Mouse (Mus musculus) gastrocnemius, postnatal 25 days (tissue): ENCODE data around the gene Aff3. TPM values are rescaled to one million over a fixed set of nuclear protein-coding genes. Genes with fewer than 3 reads are reported as not detected.
"Not testable (repeated sequence)": the region's sequence is repeated elsewhere in the genome, so short reads cannot be mapped to it uniquely, and the experiment has no call there.

Experiments used
- DNase-seq: peaks from one replicate; pipeline ENCODE4 v3.0.0; 2022
- total RNA-seq, 2 experiments: library from RNA; stranded (reverse); gene quantifications; 1 replicate in 1 of 2; 2 replicates in 1 of 2; pipeline ENCODE4 v1.2.3; 2021

Aff3 gene
- total RNA-seq, 2 experiments from 2014 or later = 1.4 to 1.8 TPM

DNA sequence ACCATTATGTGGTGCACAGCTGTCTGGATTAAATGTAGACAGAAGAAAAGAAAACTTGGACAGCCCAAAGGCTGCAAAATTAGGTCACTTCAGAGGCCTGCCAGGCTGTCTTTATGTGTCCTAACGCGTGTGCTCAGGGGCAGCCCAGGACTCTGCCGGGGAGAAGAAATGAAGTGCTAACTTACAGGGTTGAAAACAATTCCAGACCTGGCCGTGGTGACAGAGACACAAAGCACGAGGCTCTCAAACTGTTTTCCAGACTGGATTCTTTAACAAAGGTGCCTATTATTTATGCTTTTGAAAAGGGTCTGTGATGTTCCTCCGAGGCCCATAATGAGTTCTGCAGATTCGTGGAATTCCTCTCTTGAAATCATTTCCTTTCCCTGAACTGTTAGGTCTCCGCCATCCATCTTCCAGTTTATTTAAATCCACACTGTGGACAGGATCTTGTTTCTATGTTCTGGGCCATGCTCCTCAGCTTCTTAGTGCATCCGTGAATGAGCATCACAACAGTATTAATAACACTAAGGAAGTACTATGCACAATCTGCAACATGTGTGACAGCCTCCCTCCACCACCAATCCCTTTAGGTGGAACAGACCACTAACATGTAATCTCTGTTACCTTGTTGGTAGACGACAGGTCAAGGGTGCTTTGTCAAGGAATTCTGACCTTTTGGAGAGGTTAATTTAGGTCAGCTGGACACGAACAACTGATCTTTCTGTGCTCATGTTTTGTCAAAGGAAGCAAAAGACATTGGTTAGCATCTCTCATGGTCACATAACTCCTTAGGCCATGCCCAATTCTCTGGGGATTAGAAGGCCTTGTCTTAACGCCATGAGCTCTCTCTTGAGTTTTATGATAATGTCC lies 228.0 kb downstream of the Aff3 start:
- DNase-seq = peak; percentile 7

DNA sequence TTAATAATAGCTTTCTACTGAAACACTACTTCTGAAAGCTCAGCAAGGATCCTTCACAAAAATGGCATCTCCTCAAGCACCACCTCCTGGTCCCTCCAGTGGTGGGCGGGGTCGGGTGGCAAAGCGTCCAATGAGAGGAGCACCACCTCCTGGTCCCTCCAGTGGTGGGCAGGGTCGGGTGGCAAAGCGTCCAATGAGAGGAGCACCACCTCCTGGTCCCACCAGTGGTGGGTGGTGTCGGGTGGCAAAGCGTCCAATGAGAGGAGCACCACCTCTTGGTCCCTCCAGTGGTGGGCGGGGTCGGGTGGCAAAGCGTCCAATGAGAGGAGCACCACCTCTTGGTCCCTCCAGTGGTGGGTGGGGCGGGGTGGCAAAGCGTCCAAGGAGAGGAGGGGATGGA lies 234.4 kb downstream of the Aff3 start:
- DNase-seq = not testable (repeated sequence)

DNA sequence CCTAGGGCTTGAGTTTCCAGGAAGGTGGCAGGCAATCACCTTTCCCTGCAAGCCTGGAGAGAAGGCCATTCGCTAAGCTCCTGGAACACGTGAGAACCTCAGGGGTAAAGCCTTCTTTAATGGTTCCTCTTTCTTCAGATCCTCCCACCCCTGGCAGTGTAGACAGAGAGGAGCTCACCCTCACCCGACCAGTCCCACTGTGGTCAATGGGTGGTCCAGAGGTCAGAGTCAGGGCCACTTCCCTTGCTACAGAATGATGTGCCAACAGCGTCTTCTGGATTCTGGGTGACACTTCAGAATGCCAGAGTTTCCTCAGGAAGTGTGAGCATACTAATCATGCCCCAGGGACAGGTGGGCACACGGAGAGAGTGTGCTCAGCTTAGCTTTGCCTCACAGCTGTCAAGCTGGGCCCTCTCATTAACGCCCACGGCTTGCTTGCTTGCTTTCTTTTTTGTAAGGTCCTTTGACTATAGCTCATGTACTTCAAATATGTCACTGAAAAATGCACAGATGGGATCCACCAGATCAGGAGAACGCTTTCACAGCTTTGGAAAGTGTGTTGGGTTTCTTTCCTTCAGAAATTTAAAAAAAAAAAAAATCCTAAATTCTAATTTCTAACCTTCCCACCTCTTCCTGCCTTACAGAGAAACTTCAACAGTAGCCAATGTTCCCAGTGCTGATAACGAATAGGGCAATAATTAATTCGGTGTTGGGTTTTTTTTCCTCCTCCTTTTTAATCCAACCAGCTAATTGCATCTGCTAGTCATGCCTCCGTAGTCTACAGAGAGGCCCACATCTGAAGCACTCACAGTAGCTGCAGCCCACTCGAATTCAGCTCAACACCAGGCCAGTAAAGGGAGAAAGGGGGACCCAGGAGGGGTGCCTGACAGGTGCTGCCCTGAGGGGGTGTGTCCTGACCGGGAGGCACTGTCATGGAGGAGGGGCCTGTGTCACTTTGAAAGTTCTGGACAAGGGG lies 235.8 kb downstream of the Aff3 start:
- no peak for DNase-seq

DNA sequence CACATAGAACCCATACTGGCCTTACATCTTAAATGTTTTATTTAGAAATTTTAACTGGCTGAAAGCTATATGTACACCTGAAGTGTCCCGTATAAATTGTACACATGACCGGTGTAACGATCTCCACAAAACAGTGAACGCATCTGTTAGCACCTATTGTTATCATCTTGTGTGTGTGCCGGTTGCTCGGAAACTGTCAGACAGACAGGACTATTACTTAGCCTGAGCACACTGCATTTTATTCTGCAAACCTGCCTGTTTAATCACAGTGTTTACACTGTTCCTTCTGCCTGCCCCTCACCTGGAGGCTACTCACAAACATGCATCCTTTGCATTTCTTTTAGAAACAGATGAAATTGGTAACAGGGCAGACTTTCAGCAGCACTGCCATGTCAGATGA lies 241.8 kb downstream of the Aff3 start:
- no peak for DNase-seq

DNA sequence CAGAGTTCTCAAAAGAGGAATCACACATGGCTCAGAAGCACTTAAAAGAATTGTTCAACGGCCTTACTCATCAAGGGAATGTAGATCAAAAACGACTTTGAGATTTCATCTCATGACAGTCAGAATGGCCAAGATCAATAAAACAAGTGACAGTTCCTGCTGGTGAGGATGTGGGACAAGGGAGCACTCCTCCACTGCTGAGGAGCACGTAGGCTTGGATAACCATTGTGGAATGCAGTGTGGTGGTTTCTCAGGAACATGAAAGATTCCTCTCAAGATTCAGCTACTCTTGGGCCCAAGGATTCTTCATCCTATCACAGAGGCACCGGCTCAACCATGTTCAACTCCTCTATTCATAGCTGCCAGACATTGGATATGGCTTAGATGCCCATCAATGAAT lies 245.4 kb downstream of the Aff3 start:
- no peak for DNase-seq

DNA sequence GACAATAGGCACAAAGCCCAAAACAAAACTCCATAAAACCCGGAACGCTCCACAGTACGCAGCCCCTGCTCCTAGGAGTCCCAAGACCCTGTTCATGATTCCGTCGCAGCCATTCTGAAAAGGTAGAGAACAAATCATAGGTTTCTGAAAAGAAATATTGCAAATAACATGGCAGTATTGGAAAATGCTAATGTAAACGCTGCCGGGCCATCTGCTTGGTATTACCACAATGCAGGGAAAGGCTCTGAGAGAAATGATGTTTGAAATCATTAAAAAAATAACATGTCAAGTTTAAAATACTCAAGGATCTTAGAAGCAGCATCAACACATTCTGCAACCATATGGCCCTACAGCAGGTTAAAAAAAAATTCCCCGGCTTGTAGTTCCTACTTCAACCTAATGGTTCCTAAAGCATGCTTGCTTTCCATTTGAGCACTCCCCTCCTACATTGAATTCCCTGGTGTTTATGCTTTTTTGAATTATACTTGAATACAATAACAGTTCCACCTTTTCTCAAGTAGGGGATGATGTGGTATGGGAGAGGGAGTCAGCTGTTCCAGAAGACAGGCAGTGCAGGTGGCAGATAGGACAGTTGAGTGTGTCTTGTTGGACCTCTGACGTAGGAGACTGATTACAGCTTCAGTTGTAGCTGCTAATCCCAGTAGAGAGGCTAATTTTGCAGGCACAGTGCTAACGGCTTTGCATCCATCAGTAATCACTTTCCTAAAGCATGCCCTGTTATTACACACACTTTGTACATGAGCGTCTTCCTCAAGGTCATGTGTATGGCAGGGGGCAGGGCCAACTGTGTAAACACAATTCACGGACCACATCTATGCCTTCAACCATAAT lies 246.3 kb downstream of the Aff3 start:
- DNase-seq = no peak

DNA sequence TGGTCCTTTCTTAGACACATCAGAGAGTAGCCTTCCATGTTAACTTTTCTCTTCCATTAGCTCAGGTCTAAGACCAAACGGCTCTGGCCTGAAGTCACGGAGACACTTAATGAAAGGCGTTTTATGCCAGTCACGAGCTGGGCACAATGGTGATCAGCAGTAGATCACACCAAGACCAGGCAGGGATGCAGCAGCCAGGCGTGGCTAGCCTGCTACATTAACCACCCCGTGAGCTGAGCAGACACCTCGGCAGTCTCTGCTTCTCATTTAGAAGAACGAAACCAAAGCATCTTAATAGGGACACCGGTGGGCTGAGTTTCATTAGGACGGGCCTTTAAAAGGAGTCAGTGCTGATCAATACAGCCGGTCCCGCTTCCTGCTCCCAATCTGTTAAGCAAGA lies 247.6 kb downstream of the Aff3 start:
- DNase-seq = no peak

DNA sequence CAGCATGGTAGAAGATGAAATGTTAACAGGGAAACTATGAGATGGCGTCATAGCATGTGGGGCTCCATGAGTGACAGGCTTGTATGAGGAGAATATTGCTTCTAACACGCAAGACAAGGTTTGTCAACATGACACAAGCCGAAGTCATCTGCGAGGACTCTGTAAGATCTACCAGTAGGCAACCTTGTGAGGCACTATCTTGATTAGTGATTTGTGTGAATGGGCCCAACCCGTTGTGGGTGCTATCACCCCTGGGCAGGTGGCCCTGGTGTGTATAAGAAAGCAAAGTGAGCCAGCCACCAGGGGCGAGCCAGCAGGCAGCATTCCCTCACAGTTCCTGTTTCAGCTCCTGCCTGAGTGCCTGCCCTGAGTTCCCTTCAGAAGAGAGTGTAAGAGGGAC lies 249.2 kb downstream of the Aff3 start:
- DNase-seq = no peak

DNA sequence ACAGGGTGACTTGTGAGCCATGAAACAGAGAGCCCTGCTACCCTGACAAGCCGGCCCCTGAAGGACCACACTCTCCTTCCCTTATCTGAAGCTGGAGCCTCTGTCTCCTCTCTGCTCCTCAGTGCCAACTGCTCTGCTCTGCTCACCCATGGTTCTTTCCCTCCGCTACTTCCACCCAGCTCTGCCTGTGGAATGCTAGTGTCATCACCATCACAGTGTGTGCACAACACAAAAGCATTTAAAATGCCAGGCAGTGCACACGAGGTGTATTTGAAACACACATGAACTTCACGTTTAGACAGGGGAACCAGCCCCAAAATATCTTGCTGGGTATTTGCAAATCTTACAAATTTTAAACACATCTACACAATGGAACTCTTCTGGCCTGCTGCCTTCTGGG lies 253.6 kb downstream of the Aff3 start:
- no peak for DNase-seq

DNA sequence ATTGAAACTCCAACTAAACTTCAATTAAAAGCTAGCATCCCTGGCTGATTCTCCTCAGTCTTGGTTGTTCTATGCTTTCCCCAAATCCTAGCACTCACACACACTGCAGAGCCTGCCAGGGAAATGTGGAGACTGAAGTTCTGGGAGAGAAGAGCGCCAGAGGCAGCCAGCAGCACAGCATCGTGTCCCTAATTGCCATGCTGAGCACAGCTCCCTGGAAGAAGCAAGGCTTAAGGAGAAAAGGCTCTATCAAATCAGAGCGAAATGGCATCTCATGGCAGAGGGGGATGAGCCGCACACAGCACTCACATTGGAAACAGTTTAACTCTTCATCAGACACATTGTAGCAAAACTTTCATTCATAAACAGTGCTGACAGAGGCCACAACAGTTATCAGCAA lies 254.3 kb downstream of the Aff3 start:
- no peak for DNase-seq

DNA sequence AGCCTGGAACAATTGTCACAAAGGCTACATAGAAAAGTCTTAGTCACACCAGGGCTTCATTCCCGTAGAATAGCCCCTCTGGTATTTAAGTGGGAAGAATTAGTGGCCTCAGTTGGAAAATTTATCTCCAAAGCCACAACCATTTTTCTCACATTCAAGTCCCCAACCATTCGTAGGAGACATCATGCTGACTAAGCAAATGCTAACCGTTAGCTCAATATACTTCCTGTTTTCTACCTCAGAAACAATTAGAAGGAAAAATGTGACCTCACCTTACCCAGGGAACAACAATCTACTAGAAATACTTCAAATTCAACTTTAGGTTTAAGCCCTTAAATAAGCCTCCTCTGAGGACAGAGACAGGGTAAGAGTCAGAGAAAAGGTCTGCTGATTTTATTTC lies 256.5 kb downstream of the Aff3 start:
- no peak for DNase-seq

DNA sequence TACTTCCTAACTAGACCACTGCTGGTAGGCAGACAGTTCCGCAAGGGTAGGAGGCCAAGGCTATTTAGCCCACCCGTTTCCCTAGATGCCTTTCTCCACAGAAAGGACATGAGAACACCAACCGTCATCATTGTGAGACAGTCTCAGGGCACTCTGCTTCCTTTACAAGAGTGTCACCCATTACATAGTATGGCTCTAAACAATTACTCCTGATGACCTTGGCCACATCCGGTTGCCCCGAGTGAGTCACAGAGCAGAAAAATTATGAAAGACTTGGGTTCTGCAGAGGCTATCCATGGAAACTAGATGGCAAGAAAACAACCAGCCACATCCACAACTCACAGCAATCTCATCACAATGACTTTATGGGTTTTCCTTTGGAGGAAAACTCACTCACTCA lies 261.0 kb downstream of the Aff3 start:
- no peak for DNase-seq

DNA sequence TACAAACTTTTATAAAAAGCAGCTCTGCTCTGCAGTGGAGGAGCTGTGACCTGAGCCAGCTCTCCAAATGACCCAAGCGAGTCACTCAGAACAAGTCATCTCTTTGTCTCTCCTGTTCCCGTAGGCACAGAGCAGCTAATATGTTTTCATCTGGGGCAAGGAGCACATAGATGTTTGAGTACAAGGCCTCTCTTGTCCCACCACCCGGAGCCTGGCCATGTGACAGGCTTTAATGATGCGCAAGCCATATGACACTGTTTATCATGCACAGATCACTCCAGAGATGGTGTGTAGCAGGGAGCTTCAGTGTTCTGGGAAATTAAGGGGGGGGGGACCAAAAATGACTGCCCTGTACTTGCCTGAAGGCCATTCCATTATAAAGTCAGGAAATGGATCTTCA lies 262.9 kb downstream of the Aff3 start:
- DNase-seq = no peak

DNA sequence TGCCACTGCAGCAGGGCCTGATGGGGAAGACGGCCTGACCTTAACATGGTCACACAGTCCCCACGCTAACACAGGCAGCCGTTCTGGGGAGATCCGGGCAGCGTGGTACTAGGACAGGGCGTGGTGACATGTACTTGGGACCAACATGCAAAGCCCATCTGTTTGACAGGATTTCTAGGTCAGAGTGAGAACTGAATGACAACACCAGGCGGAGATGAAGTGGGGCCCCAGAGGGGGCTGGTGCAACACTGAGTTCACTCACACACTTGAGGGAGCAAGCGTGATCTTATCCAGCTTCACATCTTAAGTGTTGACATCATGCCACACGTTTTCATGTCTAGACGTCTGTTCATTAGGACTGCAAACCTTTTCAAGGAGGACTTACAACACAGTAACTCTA lies 265.5 kb downstream of the Aff3 start:
- DNase-seq = no peak

DNA sequence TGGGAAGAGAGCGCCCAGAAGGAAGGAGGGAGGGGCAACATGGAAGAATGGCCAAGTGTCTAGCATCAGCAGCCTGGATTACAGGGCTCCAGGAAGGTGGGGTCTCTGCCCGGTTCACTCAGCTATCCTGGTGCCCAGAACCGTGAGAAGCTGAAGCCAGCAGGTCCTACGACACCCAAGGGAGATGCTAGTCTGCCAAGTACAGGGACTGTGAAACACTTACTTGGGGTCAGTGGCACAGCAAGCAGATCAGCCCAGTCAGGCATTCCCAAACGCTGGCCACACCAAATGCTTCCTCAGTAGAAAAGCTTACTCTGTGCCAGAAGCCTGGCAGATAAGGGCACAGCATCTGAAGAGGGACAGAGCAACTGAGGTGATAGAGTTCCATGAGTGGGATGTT lies 266.2 kb downstream of the Aff3 start:
- no peak for DNase-seq

DNA sequence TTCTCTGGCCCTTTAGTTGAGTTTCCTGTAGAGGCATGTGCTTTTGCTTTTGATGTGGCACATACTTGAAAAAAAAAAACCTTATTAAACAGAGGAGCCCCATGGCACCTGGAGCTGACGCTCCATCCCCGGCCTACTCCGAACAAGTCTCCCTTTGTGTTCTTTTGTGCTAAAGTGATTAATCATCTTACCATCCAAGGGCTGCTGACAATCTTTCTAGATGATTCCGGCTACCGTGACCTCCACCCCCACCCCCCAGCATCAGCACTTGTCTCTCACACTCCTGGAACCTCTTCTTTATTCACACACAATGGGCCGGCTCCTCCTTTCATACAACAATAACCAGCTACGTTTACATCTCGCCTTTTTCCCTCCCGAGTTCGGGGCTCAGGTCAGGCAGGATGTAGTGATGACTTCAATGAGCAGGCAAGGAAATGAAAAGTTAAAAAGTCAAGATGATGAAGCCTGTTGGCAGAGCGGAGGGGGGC lies 269.5 kb downstream of the Aff3 start:
- DNase-seq = no peak

DNA sequence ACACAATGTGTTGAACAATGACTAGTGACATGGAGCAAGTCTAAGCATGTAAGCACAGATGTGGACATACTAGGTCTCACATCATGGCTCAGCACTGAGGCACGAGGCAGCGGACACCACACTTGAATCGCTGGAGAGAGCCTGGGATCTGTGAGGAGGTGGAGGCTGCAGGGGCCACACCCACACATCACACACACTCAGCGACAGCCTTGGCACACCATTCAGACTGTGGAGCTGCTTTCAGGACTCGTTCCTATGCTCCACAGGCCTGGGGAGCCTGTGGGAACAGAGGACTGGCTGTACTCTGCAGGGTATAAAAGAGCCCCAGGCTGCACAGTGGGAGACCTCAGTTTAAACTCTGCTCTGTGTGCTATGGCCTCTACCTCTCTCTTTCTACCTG lies 270.3 kb downstream of the Aff3 start:
- no peak for DNase-seq

DNA sequence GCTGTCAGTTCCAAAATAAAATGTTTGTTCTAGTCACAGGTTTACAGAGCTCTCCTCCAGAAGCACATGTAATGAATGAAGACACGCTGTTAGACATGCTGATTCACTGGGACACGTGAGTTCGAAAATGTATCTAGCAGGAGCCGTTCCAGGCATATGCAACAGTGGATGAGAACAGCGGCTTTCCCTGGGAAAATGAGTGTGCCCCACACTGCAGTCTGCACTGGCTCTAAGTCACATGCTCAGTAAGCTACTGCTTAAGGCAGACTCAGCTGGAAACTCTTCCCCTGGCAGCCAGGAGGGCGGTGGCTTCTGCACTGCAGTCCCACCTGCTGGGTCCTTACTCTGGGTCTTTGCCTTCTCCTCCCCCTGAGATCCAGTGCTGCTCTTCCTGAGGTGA lies 271.2 kb downstream of the Aff3 start:
- DNase-seq = no peak

DNA sequence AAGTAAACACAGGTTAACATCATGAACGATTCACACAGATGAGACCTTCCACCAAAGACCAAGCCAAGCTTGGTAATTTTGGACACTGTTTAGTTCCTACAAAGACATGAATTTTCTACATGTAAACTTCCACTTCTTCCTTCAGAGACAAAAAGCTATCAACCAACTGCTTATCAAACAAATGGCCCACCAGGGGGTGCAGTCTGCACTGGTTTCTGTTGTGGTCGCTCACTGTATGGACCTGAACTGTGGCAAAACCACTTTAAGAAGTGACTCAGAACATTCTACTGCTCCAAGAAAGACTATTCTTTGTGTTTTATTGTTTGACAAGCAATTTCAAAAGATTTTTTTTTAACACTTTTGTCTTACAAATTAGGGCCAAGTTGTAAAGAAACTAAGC lies 271.8 kb downstream of the Aff3 start:
- peak; percentile 34 for DNase-seq

DNA sequence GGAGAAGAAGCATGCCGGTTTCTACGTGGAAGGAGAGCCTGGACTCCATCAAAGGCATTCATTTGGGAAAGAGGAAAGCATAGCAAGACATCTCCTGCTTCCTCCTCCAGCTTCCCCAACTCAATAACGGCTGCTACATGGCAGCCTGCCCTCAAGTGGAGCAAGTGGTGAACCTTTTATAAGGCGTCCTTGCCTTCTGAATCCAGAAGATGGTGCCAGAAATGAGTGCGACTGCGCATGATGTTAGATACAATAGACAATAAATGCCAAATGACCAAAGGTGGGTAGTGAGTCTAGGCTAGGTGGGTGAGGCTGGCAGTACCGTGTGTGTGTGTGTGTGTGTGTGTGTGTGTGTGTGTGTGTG lies 273.9 kb downstream of the Aff3 start:
- DNase-seq = no peak

DNA sequence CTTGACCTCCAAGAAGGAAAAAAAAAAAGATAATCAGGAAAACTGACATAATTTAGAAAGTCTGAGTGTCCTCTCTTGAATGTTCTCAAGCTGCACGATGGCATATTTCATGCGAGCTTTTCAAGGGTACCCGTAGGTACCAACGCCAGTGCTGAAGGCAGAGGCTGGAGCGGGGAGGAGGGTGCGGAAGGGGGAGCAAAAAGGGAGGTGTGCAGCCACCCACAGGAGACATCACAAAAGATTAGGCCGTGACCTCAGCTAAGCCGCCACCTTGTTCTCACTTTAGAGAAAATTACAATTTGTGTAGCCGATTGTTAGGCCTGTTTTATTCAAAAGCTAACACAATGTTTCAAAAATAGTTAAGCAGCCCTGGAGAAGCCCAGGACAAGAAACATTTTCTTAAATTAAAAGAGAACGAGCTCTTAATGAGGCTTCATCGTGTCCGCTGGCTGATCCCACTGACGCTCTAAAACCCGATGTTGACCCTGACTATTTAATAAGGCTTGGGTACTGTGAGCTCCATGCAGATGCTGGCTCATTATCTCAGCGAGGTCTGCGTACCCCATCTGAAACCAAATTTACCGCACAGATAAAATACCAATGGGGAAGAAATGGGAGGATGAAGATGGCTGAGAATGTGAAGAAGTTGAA lies 274.4 kb downstream of the Aff3 start:
- DNase-seq = no peak

DNA sequence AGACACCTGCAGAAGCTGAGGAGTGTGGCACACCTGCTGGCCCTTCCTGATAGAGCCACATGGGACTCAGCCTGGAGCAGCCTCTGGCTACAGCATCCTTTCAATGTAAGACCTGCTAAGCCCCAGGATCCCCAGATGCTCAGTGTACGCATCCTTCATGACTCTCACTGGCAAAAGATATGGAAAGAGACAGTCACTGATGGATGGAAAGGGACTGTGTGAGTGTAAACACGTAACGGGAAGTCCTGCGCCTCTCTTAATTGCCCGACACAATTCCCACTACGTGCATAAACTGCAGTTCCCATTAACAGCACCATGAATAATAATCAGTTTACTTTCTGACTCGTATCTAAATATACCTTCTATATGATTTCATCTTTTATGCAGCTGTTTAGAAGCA lies 275.2 kb downstream of the Aff3 start:
- DNase-seq = no peak
